Mouse (Mus musculus): ENCODE measurements at regions not wholly inside any gene's neighbourhood (a gene's known extent, or its start where the extent isn't known, plus 50 kb on each side); places are given as distances from the start of the nearest gene placed in this dataset.
"Not testable (repeated sequence)": the region's sequence is repeated elsewhere in the genome, so short reads cannot be mapped to it uniquely, and the experiment has no call there.

- no peak for DNase-seq (ENCODE audit: low read depth, low spot score)
These were observed 137.8 kb upstream of the Mad2l1 start for GRCm38 (mm10) chr6:66397411-66397810.

GRCm38 (mm10) chr6:66398674-66399073 is 136.5 kb upstream of the Mad2l1 start:
- DNase-seq (ENCODE audit: low read depth, low spot score): no peak

- peak; percentile 15 for DNase-seq (ENCODE audit: low read depth, low spot score)
These were observed 136.0 kb upstream of the Mad2l1 start for GRCm38 (mm10) chr6:66399091-66399755.

- DNase-seq (ENCODE audit: low read depth, low spot score): no peak
These were observed 133.7 kb upstream of the Mad2l1 start for GRCm38 (mm10) chr6:66401468-66401867.

- no peak for DNase-seq (ENCODE audit: low read depth, low spot score)
These were observed 133.2 kb upstream of the Mad2l1 start for GRCm38 (mm10) chr6:66401868-66402440.

GRCm38 (mm10) chr6:66414822-66415221 is 120.4 kb upstream of the Mad2l1 start:
- DNase-seq (ENCODE audit: low read depth, low spot score): no peak

- no peak for DNase-seq (ENCODE audit: low read depth, low spot score)
These were observed 115.6 kb upstream of the Mad2l1 start for GRCm38 (mm10) chr6:66419452-66420041.

- no peak for DNase-seq (ENCODE audit: low read depth, low spot score)
These were observed 106.8 kb upstream of the Mad2l1 start for GRCm38 (mm10) chr6:66428370-66428769.

- DNase-seq (ENCODE audit: low read depth, low spot score): not testable (repeated sequence)
These were observed 84.8 kb upstream of the Mad2l1 start for GRCm38 (mm10) chr6:66450408-66450807.

GRCm38 (mm10) chr6:66458172-66458571 is 77.0 kb upstream of the Mad2l1 start:
- DNase-seq (ENCODE audit: low read depth, low spot score): no peak

- no peak for DNase-seq (ENCODE audit: low read depth, low spot score)
These were observed 70.7 kb upstream of the Mad2l1 start for GRCm38 (mm10) chr6:66464540-66464939.

GRCm38 (mm10) chr6:66465137-66465853 is 69.9 kb upstream of the Mad2l1 start:
- DNase-seq (ENCODE audit: low read depth, low spot score): no peak

- peak; percentile 34 for DNase-seq (ENCODE audit: low read depth, low spot score)
These were observed 68.4 kb upstream of the Mad2l1 start for GRCm38 (mm10) chr6:66466757-66467156.

GRCm38 (mm10) chr6:66470627-66471249 is 64.5 kb upstream of the Mad2l1 start:
- no peak for DNase-seq (ENCODE audit: low read depth, low spot score)

- DNase-seq (ENCODE audit: low read depth, low spot score): no peak
These were observed 63.4 kb upstream of the Mad2l1 start for GRCm38 (mm10) chr6:66471786-66472185.

GRCm38 (mm10) chr6:66472697-66473096 is 62.5 kb upstream of the Mad2l1 start:
- no peak for DNase-seq (ENCODE audit: low read depth, low spot score)

- DNase-seq (ENCODE audit: low read depth, low spot score): no peak
These were observed 57.6 kb upstream of the Mad2l1 start for GRCm38 (mm10) chr6:66477575-66477974.

GRCm38 (mm10) chr6:66478326-66478964 is 56.7 kb upstream of the Mad2l1 start:
- no peak for DNase-seq (ENCODE audit: low read depth, low spot score)

- DNase-seq (ENCODE audit: low read depth, low spot score): no peak
These were observed 55.6 kb upstream of the Mad2l1 start for GRCm38 (mm10) chr6:66479576-66479975.

GRCm38 (mm10) chr6:66480207-66480606 is 55.0 kb upstream of the Mad2l1 start:
- no peak for DNase-seq (ENCODE audit: low read depth, low spot score)

- DNase-seq (ENCODE audit: low read depth, low spot score): no peak
These were observed 52.4 kb upstream of the Mad2l1 start for GRCm38 (mm10) chr6:66482797-66483196.

All from telencephalon, adult 2 months (tissue).